Mouse (Mus musculus) adrenal gland, postnatal 36 days (tissue): Measurements from ENCODE around the gene March4. TPM values are rescaled to one million over a fixed set of nuclear protein-coding genes. Genes with fewer than 3 reads are reported as not detected.
A peak's percentile ranks its signal among the peaks of the same experiment; 100 is the strongest.

Source experiments
- DNase-seq, 2 experiments: peaks; one replicate each; pipeline ENCODE4 v3.0.0; 2021; ENCODE audit warnings: mixed read lengths in 1 of 2
- total RNA-seq, 2 experiments: library from RNA; stranded (reverse); gene quantifications; 2 replicates each; pipeline ENCODE4 v1.2.3; 2021

Gene March4
- total RNA-seq, 2 experiments from 2014 or later, result 0.30 to 0.56 TPM

DNA sequence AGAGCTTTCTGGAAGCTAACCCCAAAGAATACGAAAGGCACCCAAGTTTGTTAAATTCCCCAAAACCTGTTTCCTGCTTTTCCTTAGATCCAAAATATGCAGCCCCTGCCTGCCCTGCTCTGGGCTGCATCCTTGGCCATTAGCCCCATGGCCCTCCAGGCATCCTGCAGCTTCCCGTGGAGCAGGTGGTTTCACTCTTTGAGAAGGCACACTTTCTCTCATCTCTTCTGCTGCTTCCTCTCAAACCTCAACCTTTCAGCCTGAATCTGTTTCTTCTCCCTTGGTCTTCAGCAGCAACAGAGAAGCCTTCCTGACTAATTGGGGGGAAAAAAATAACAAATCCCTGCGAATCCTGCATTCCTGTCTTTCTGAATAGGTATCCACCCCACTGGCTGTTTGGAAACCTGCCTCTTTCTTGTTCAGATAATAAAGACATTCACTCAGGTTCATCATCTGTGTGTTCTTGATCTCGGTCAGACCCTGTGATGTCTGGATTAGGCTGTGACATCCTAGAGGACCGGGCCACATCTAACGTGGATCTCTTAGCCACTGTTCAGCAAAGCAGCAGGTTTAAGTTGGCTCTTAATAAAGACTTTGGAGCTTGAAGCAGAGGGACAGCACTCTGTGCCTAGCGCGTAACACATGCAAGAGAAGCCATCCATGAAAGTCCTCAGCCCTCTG lies 6.1 kb downstream of the March4 start:
- no peak for DNase-seq

DNA sequence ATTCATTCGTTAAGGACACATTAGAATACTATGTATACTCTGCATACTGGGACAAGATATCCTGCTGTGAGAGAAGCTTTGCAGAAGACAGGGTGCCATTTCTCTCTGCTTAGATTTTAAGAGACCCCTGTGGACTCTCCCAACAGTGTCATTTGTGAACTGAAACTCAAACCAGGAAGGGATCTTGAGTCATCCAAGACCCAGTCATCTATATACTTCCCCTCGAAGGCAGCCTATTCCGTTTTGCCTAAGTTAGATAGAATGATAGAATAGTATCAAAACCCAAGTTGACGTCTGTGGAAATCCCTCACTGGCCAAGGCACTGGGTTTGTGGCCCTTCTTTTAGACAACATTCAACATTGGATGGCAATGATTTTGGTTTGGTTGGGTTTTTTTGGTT lies 7.5 kb downstream of the March4 start:
- no peak for DNase-seq

DNA sequence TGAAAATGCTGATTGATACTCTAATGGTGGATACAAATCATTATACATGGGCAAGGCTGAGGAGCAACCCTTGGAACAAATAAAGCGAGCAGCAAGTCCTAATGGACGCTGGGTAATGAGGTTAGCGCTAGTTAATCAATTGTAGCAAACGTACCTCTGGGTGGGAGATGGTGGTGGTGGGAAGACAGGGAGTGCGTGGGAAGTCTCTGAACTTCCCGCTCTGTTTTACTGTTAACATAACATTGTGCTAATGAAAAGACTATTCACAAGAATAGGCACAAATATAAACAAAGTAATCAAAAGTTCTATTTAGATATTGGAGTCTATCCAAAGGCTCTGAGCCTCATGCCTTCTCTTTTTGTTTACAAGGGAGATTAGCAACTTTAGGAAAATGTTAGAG lies 13.1 kb downstream of the March4 start:
- no peak for DNase-seq

DNA sequence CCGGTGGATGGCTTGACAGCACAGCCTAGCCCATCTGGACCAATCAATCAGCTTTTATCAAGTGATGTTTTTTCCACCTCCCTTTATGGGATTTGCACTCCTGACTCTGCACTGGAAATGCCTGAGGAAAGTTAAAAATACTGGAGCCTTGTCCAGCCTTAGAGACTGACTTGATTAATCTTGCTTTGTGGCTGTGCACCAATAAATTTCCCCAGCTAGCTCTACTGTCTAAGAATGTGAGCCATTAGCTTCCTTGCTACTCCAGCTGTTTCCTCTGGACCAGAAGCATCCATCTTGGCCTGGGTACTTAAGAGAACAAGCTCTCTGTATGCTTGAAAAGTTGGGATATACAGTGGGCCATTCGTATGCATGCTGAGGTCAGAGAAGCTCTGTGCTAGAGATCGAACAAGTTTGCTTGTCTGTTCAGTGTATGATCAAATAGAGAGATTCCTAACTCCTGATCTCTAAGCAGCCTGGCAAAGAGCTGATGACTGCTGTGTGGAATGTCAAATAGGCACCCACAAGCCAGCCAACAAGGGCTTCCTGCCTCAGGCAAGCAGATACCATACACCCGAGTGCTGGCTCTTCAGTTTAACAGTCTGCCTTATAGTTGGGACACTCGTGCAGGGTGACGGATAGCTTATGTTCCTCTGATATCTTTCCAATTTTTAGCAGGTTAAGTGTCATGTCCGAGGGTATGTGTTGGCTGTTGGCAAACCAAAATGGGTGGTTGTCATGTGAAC lies 25.8 kb downstream of the March4 start:
- DNase-seq, result no peak

GRCm38 (mm10) chr1:72509551-72509950 lies 27.2 kb downstream of the March4 start:
- DNase-seq, result no peak

DNA sequence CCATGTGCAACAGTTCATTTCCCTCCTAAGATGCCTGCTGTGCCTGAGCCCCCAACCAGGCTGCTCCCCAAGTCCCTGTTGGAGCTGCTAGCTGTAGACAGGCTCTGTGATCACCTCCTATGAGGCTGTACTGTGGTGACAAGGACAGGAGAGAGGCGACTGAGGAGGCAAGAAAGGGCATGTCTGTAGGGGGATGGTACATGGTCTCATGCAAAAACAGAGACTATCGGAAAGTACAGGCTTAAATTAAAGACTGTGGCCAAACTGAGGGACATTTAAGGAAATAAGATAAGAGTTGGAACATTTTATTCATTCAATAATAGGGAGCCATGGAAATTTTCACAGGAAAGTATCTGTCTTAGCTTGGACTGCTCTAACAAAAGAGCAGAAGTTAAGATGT lies 29.1 kb downstream of the March4 start:
- no peak for DNase-seq

DNA sequence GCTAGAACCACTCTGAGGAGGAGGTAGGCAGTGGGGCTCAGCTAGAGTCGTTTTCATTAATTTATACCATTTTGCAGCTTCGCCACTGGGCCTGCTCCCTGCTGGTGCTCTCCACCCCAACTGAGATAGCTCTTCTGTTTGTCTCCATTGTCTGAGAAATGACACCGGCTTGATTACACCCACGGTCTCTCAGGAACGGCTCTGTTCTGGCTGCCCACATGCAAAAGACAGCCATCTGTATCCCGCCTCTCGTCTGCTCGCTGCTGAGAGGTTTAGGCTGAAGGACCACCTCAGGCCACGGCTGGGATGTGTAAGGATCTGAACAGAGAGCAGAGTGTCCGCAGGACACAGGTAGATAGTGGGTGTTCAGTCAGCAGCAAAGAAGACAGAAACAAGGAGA lies 30.5 kb downstream of the March4 start:
- DNase-seq, result no peak

GRCm38 (mm10) chr1:72497609-72498008 lies 39.1 kb downstream of the March4 start:
- peak in 1 of 2 experiments; percentile 7 for DNase-seq

- DNase-seq, result no peak
Observed at GRCm38 (mm10) chr1:72493454-72493853, 43.3 kb downstream of the March4 start.

DNA sequence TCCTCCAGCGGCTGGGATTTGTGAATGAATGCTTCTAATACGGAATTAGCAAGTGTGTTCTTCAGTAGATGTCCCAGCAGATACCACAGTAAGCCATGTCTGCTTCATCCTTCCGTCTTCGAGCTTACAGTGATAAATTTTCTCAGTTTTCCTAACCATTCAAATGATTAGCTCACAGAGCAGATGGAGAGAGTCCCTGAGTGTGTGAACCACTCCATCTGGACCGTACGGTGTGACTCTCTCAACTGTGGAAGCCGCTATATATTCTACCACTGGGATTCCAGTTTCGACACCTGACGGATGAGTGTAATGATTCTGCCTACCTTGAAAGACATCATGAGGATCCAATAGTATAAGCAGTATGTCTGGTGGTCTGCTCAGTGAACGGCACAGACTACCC lies 44.1 kb downstream of the March4 start:
- no peak for DNase-seq

GRCm38 (mm10) chr1:72491307-72491706 lies 45.4 kb downstream of the March4 start:
- no peak for DNase-seq

- DNase-seq, result no peak
Observed at GRCm38 (mm10) chr1:72490801-72491200, 45.9 kb downstream of the March4 start.

- DNase-seq, result no peak
Observed at GRCm38 (mm10) chr1:72490193-72490592, 46.5 kb downstream of the March4 start.

DNA sequence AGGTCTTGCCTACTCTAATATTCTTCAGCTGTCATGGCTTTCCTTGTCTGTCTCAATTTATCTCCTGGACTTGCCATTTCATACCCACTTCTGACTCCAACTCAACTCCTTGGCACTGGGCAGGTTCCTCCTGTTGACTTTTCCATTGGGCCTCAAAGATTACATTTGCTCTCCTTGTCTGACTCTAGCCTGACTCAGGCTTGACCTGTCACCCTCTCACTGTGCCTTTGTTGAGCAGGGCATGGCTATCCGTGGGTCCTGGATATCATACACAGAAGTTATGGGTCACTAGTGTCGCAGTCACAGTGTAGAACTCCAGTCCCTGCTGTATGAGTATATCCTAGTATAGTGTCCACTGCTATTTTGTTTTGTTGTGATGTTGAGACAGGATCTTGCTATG lies 60.1 kb downstream of the March4 start:
- DNase-seq, result no peak

DNA sequence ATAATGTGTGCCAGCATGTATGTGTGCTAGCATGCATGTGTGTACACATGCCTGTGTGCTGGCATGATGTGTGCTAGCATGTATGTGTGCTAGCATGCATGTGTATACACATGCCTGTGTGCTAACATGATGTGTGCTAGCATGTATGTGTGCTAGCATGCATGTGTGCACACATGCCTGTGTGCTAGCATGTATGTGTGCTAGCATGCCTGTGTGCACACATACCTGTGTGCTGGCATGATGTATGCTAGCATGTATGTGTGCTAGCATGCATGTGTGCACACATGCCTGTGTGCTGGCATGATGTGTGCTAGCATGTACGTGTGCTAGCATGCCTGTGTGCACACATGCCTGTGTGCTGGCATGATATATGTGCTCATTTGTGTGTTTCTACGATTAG lies 67.7 kb downstream of the March4 start:
- no peak for DNase-seq

DNA sequence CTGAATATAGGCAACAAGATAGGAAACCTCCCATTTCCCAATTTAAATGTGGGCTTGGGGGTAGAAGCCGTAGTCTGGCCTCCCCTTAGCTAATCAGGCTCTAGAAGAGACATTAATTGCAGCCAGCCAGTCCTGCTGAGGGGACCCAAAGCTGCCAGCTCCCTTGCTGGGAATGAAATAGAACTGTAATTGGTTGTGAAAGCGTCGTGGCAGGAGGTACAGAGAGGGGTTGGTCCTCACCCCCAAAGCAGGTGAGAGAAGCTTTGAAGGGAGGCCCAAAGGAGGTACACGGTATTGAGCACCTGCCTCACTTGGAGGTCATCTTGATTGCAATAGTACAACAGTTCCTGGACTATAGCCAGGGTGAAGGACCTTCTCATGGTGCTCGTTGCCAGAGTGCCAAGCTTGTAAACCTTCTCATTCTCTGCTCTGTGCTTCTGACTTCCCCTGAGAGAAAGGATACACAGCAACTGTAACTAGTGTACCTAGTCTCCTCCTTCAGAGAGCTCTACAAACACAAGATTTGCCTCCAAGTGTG lies 68.2 kb downstream of the March4 start:
- no peak for DNase-seq

DNA sequence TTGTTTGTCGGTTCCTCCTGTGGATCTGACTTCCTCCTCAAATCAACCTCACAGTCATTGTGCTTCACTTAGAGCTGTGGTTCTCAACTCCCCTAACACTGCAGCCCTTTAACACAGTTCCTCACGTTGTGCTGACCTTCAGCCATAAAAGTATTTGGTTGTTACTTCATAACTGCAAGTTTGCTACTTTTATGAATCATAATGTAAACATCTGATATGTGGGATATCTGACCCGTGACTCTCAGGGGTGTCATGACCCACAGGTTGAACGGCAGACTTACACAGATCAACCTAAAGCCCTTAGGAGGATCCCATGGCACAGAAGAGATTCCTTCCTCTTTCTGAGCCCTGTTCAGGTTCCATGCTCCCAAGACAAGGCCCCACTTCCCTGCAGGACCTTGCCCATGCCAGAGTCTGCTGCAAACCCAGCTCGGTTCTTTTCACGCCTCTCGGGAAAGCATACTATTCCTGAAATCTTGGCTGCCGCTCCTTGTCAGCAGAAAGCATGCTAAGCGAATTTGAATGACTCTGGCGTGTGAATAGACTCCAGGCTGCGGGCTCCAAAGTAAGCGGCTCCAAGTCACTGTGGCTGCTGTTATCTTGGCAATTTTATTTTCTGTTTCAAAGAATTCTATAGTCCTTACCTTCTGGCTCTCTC lies 71.7 kb downstream of the March4 start:
- DNase-seq, result no peak

GRCm38 (mm10) chr1:72462516-72462915 lies 74.2 kb downstream of the March4 start:
- peak; percentile 20 to 38 for DNase-seq

GRCm38 (mm10) chr1:72457652-72458051 lies 79.1 kb downstream of the March4 start:
- no peak for DNase-seq

DNA sequence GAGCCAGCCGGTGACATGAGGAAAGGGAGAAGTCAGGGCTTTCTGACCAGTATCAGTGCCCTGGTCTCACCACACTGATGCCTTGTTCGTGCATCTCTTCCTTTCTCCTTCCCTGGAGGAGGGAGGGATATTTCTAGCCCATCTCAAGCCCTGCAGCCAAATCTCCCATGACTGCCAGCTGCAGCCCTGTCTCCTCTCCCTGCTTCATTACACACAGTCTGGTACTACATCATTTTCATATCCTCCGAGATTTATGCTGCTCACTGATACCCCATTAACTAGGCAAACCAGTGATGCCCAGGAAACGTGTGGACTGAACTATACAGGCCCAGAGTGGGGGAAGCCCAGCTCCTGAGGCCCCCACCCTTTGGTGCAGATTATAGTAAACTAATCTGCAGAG lies 80.8 kb downstream of the March4 start:
- no peak for DNase-seq

DNA sequence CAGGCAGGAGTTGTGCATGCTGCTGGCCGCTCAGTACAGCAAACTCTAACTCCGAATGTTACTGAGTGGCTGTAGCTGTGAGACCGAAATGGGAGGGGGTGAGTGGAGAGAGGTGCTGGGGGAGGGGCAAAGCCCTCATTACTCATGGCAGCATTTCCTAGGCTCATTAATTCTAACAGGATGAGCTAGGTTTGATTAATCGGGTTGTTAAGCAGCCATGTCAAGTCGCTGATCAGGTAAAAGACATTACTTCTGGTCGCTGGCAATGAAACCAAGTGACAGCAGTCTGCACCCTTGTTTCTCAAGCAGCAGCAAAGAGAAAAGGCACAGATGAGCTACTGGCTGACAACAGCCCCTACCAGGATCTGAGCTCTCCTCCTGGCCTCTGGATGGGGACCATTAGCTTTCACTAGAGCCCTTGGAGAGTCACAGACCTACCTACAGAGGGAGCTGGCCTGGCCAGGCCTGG lies 82.0 kb downstream of the March4 start:
- DNase-seq, result no peak

DNA sequence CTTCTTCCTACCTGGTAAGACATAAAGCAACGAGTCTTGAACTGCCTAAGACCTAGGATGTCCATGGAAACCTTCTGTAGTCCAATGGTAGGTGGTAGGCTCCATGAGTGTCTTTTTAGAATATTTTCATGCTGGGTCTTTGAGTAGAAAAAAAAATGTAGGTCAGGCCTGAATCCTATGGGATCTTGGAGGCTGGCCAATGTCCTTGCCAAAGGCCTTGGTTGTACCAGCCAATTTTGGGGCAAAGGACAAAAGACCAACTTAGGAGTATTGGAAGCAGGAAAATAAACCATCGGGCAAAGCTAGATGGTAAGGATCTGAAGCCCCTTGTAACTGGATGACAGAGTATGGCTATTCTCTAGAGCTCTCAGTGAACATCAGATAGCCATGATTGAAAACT lies 83.9 kb downstream of the March4 start:
- DNase-seq, result peak; percentile 18 to 24

DNA sequence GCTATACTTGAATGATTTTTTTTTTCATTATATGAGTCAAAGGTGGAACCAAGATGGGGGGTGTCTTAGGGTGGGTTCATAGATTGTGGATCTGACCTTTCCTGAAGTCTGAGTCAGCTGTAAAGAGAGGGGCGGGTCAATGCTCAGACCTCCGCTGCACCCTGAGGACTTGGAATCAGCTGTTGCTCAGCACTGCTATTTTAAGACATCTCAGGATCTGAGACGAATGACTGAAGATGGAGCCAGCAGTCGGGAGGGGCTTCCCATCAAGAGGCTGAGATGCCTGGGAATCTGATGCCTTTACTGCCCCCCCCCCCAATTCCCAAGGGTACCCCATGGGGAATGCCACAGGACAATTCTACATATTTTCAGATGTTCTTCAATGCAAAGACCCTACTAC lies 85.9 kb downstream of the March4 start:
- DNase-seq, result no peak
